Comparison of ENCODE assay signal across 27 mouse cellular contexts in genomic region chr8:72458457-72458856, GRCm38 (mm10).
"Had no signal": no experiment of that assay in that cellular context is flagged by ENCODE, and none has a peak within 500 bp of the region (broad histone marks: within the 10 kb centered on the region; RNA-seq: fewer than 3 reads in every experiment).

No protein-coding gene starts in this region.

- H3K4me2 ChIP-seq: limb, embryonic 12.5 days; limb, embryonic 13.5 days; limb, embryonic 15.5 days; liver, embryonic 11.5 days; liver, embryonic 12.5 days; liver, embryonic 13.5 days; liver, embryonic 15.5 days; lung, embryonic 14.5 days; lung, embryonic 15.5 days; midbrain, embryonic 11.5 days; midbrain, embryonic 12.5 days; midbrain, embryonic 13.5 days; midbrain, embryonic 15.5 days; neural tube, embryonic 12.5 days had no signal

- DNase-seq: left cerebral cortex, postnatal 4 days; liver; liver, embryonic 13.5 days; liver, postnatal 0 days; lung, adult 18-20 months; lung, adult 2 months; lung, embryonic 14.5 days; lung, postnatal 10 days; lung, postnatal 14 days; lung, postnatal 36 days; lung, postnatal 4 days; midbrain, embryonic 14.5 days had no signal

- H3K27me3 ChIP-seq: limb, embryonic 12.5 days; limb, embryonic 13.5 days; limb, embryonic 15.5 days; liver, embryonic 12.5 days; liver, embryonic 13.5 days; liver, embryonic 15.5 days; lung, embryonic 15.5 days; megakaryocyte, embryonic 14.5 days; midbrain, embryonic 12.5 days; midbrain, embryonic 13.5 days; midbrain, embryonic 15.5 days; neural tube, embryonic 12.5 days had no signal

- H3K4me3 ChIP-seq: limb, embryonic 10.5 days; limb, embryonic 12.5 days; limb, embryonic 13.5 days; limb, embryonic 15.5 days; liver, embryonic 12.5 days; liver, embryonic 13.5 days; liver, embryonic 15.5 days; lung, embryonic 15.5 days; megakaryocyte, embryonic 14.5 days; midbrain, embryonic 10.5 days; midbrain, embryonic 12.5 days; midbrain, embryonic 13.5 days; midbrain, embryonic 15.5 days; neural tube, embryonic 12.5 days had no signal
